Mouse (Mus musculus) cerebellum, adult 2 months (tissue): ENCODE results near the gene Ccdc115.

ENCODE experiments used
- CTCF ChIP-seq: fragments of 200-500 bp; IDR thresholded peaks from 2 replicates; pipeline ENCODE4 v1.5.1; 2011; ENCODE audit warnings: low read depth, mild to moderate bottlenecking, control low read depth, low read length, moderate library complexity, borderline replicate concordance; ENCODE audit not compliant: insufficient read depth
- POLR2A ChIP-seq: fragments of 200-500 bp; IDR thresholded peaks from 2 replicates; pipeline ENCODE4 v1.6.1; 2011; ENCODE audit warnings: low read length, control low read depth, borderline replicate concordance; ENCODE audit not compliant: insufficient read depth

- no peak for TF ChIP-seq CTCF
- no peak for TF ChIP-seq POLR2A
Measured at GRCm38 (mm10) chr1:34458431-34458830, 19.0 kb upstream of the Ccdc115 start.
